Mouse (Mus musculus): ENCODE results near the gene Homez.

The Homez gene

GRCm38 (mm10) chr14:54868026-54868425, 2.7 kb downstream of the Homez start:
- DNase-seq (ENCODE audit: low spot score in 2 of 2), result no peak

GRCm38 (mm10) chr14:54866936-54867335, 3.8 kb downstream of the Homez start:
- no peak for DNase-seq (ENCODE audit: low spot score in 2 of 2)

- DNase-seq (ENCODE audit: low spot score in 2 of 2), result no peak
Observed at GRCm38 (mm10) chr14:54866268-54866667, 4.5 kb downstream of the Homez start.

- DNase-seq (ENCODE audit: low spot score in 2 of 2), result no peak
Observed at GRCm38 (mm10) chr14:54865626-54866025, 5.1 kb downstream of the Homez start.

- no peak for DNase-seq (ENCODE audit: low spot score in 2 of 2)
Observed at GRCm38 (mm10) chr14:54864313-54865036, 6.3 kb downstream of the Homez start.

GRCm38 (mm10) chr14:54863501-54864312, 7.1 kb downstream of the Homez start:
- DNase-seq (ENCODE audit: low spot score in 2 of 2), result peak; percentile 91 to 93

GRCm38 (mm10) chr14:54860511-54860910, 10.2 kb downstream of the Homez start:
- DNase-seq (ENCODE audit: low spot score in 2 of 2), result peak; percentile 48 to 77

GRCm38 (mm10) chr14:54857891-54858290, 12.9 kb downstream of the Homez start:
- DNase-seq (ENCODE audit: low spot score in 2 of 2), result no peak

GRCm38 (mm10) chr14:54856703-54857102, 14.1 kb downstream of the Homez start:
- no peak for DNase-seq (ENCODE audit: low spot score in 2 of 2)

- no peak for DNase-seq (ENCODE audit: low spot score in 2 of 2)
Observed at GRCm38 (mm10) chr14:54855726-54856125, 15.0 kb downstream of the Homez start.

- DNase-seq (ENCODE audit: low spot score in 2 of 2), result no peak
Observed at GRCm38 (mm10) chr14:54843461-54843860, 27.3 kb downstream of the Homez start.

GRCm38 (mm10) chr14:54823716-54824115, 47.0 kb downstream of the Homez start:
- DNase-seq (ENCODE audit: low spot score in 2 of 2), result no peak

- no peak for DNase-seq (ENCODE audit: low spot score in 2 of 2)
Observed at GRCm38 (mm10) chr14:54822301-54822700, 48.5 kb downstream of the Homez start.

GRCm38 (mm10) chr14:54817791-54818190, 53.0 kb downstream of the Homez start:
- DNase-seq (ENCODE audit: low spot score in 2 of 2), result peak in 1 of 2 experiments; percentile 21

- no peak for DNase-seq (ENCODE audit: low spot score in 2 of 2)
Observed at GRCm38 (mm10) chr14:54815737-54816136, 55.0 kb downstream of the Homez start.

GRCm38 (mm10) chr14:54813991-54814390, 56.8 kb downstream of the Homez start, which contains the start of gene Rnf212b:
TSS of gene Rnf212b (plus strand) at chr14:54814141.
- DNase-seq (ENCODE audit: low spot score in 2 of 2), result no peak

GRCm38 (mm10) chr14:54809668-54810033, 61.1 kb downstream of the Homez start:
- DNase-seq (ENCODE audit: low spot score in 2 of 2), result no peak

- DNase-seq (ENCODE audit: low spot score in 2 of 2), result no peak
Observed at GRCm38 (mm10) chr14:54808718-54809667, 61.8 kb downstream of the Homez start.

GRCm38 (mm10) chr14:54806124-54806523, 64.6 kb downstream of the Homez start:
- DNase-seq (ENCODE audit: low spot score in 2 of 2), result no peak

Measured in frontal cortex, postnatal 36 days (tissue).